Mouse (Mus musculus) MEL (cell line): Measurements from ENCODE around the gene Hk2.

Source experiments
- CTCF ChIP-seq, 3 experiments: IDR thresholded peaks in 2 of 3; conservative IDR thresholded peaks in 1 of 3; 2 replicates each; pipeline ENCODE4 v1.5.1; 2011 to 2012; ENCODE audit warnings: low read length in 3 of 3, low read depth in 2 of 3, mild to moderate bottlenecking in 2 of 3, improper control_type of control experiment in 1 of 3, inconsistent platforms in 1 of 3, mixed read lengths in 1 of 3, moderate library complexity in 1 of 3; ENCODE audit not compliant: control insufficient read depth in 1 of 3, insufficient read depth in 1 of 3, poor library complexity in 1 of 3, severe bottlenecking in 1 of 3
- ELF1 ChIP-seq: IDR thresholded peaks from 2 replicates; pipeline ENCODE4 v1.6.1; 2014; ENCODE audit warnings: low read depth, mild to moderate bottlenecking, inconsistent platforms, low read length, improper control_type of control experiment, moderate library complexity
- ETS1 ChIP-seq: IDR thresholded peaks from 2 replicates; pipeline ENCODE4 v1.6.1; 2012; ENCODE audit warnings: low read depth, mild to moderate bottlenecking, inconsistent platforms, low read length, improper control_type of control experiment, moderate library complexity
- JUND ChIP-seq: IDR thresholded peaks from 2 replicates; pipeline ENCODE4 v1.6.1; 2011; ENCODE audit warnings: low read depth, mild to moderate bottlenecking, improper control_type of control experiment, low read length
- MAZ ChIP-seq: IDR thresholded peaks from 2 replicates; pipeline ENCODE4 v1.6.1; 2012; ENCODE audit warnings: low read depth, mild to moderate bottlenecking, inconsistent platforms, low read length, improper control_type of control experiment
- POLR2A ChIP-seq, 2 experiments: IDR thresholded peaks; 2 replicates each; pipeline ENCODE4 v1.6.1; 2011 to 2012; ENCODE audit warnings: low read length in 2 of 2, mild to moderate bottlenecking in 2 of 2, control low read depth in 1 of 2, improper control_type of control experiment in 1 of 2, low read depth in 1 of 2, moderate library complexity in 1 of 2; ENCODE audit not compliant: control insufficient read depth in 1 of 2, insufficient read depth in 1 of 2, poor library complexity in 1 of 2
- RAD21 ChIP-seq: IDR thresholded peaks from 2 replicates; pipeline ENCODE4 v1.6.1; 2011; ENCODE audit warnings: mild to moderate bottlenecking, low read depth, low read length, improper control_type of control experiment
- RCOR1 ChIP-seq: IDR thresholded peaks from 2 replicates; pipeline ENCODE4 v1.6.1; 2012; ENCODE audit warnings: low read depth, mild to moderate bottlenecking, inconsistent platforms, low read length, improper control_type of control experiment
- ZNF384 ChIP-seq: IDR thresholded peaks from 2 replicates; pipeline ENCODE4 v1.6.1; 2012; ENCODE audit warnings: low read depth, mild to moderate bottlenecking, inconsistent platforms, low read length, improper control_type of control experiment

GRCm38 (mm10) chr6:82814821-82815220 lies 40.6 kb upstream of the Hk2 start:
- TF ChIP-seq RCOR1 (no peak), ETS1 (no peak), ZNF384 (no peak), CTCF (IDR thresholded peaks at IDR 0.05 in 2 of 3, conservative IDR thresholded peaks at IDR 0.05 in 1 of 3; ENCODE audit: control insufficient read depth in 1 of 3, insufficient read depth in 1 of 3, low read depth in 2 of 3, low read length in 3 of 3, poor library complexity in 1 of 3, severe bottlenecking in 1 of 3) (no peak), RAD21 (no peak), JUND (no peak), POLR2A (IDR thresholded peaks at IDR 0.05; ENCODE audit: control insufficient read depth in 1 of 2, insufficient read depth in 1 of 2, low read depth in 1 of 2, low read length in 2 of 2, poor library complexity in 1 of 2) (0 out of 4 replicates have a peak, but pooled peaks of 1 of the 2 experiments have one; percentile 23), MAZ (no peak), ELF1 (no peak)
